Mouse (Mus musculus) 3T3-L1 (cell line): ENCODE data around the gene Ccdc142.

Experiments used
- DNase-seq: peaks from one replicate; pipeline ENCODE4 v3.0.0-alpha.2; 2015; ENCODE audit warnings: low read depth, low spot score

Gene Ccdc142

DNA sequence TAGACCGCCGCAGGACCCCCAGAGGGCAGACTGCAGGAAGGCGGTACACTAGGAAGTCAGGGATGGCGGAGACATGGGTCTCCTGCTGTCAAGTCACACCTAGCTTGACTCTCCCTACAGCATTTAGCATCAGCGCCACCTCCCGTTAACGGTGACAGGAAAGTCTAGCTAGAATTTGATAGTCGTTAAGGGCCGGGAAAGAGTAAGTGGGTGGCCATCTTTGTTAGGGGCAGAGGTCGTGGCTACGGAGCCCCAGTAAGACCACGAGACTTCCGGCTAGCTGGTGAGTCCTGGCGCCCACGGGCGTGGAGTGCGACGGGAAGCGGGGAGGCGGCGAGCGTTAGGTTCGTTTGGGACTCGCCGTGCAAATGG is at the start of gene Ccdc142, which contains the start of gene Gm42688:
Gene Ccdc142, plus strand, starts transcription at position 286 of the 372 bp plus-strand sequence.
Gene Gm42688, plus strand, starts transcription at position 302 of the 372 bp plus-strand sequence.
- peak; percentile 92 for DNase-seq

- DNase-seq, result peak; percentile 82
These were observed 48.1 kb upstream of the Ccdc142 start for GRCm38 (mm10) chr6:83053136-83053960.

- DNase-seq, result peak; percentile 99
These were observed 47.1 kb upstream of the Ccdc142 start, which contains the start of gene Aup1 for GRCm38 (mm10) chr6:83054074-83054851. Gene Aup1 (plus strand): TSS chr6:83054521.

GRCm38 (mm10) chr6:83054871-83055431 is 46.5 kb upstream of the Ccdc142 start, which contains the start of gene Htra2:
Gene Htra2 (minus strand): TSS chr6:83055273.
- no peak for DNase-seq

DNA sequence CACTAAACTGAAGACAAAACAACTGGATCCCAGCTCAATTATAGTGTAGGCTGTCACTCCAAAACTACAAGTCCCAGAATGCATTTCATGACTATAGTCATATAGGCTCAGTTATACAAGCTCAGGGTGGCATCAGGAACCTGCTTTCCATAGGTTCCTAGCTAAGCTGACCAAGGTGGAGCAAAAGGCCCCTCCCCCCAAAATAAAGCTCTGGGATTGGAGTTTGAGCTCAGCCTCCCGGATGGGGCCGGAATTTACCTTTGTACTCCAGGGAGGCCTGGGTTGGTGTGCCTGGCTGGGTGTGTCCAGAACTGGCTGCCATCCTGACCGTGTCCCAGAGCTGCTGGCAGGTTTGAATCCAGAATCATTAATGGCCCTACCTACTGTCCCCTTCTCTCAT is 43.6 kb upstream of the Ccdc142 start, which contains the start of gene Dqx1:
Gene Dqx1, plus strand, starts transcription at position 55 of the 400 bp plus-strand sequence.
- peak; percentile 43 for DNase-seq

DNA sequence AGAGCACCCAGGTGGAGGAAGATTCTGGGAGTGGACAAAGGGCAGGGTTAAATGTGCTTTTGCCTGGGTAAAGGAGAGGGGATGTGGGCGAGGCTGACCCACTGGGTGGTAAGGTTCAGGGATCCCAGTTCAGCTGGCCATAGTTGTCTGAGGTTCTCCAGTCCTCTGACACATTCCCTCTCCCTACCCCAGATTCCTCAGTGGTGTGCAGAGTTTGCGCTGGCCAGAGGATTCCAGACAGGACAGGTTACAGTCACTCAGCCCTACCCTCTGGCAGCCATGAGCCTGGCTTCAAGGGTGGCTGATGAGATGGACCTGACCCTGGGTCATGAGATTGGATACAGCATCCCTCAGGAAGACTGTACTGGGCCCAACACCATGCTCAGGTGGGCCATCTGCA is 42.7 kb upstream of the Ccdc142 start:
- DNase-seq, result no peak

DNA sequence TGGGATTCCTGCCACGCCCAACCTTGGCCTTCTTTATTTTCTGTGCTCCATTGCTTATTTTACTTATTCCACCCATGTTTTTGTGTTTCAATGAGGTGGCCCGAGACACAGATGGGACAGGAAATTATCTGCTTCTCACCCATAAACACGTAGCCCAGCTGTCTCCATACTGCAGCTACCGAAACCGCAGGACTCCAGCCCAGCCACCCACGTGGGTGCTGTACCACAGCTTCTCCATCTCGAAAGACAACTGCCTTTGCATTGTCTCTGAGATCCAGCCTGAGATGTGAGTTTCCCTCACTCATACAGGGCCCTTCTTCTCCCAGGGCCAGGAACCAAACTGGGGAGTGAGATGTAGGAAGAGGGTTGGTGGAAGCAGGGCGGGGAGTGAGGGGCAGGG is 35.4 kb upstream of the Ccdc142 start:
- no peak for DNase-seq

GRCm38 (mm10) chr6:83066441-83066840 is 35.0 kb upstream of the Ccdc142 start:
- DNase-seq, result no peak

DNA sequence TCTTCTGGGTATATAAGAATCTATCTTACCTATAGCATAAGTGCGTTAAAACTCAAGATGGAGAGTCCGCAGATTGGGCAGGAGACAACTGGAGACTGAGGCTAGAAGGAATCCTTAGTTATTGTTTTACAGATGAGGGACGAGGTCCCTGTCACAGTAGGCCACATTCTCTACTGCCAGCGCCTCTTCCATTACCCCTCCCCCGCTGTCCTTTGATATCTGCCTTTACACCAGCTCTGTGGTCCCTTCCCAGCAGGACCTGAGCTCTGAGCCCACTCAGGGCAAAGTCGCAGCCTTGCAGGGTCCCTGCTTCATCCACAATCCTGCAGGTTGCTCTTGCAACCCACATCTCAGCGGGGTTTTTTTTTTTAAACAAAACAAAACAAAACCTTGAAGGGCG is 33.2 kb upstream of the Ccdc142 start:
- DNase-seq, result no peak

- no peak for DNase-seq
These were observed 32.5 kb upstream of the Ccdc142 start for GRCm38 (mm10) chr6:83068706-83069487.

- no peak for DNase-seq
These were observed 31.7 kb upstream of the Ccdc142 start for GRCm38 (mm10) chr6:83069488-83070246.

- no peak for DNase-seq
These were observed 31.3 kb upstream of the Ccdc142 start, which contains the start of gene Tlx2 for GRCm38 (mm10) chr6:83070247-83070310. Gene Tlx2 (minus strand): TSS chr6:83070293.

- no peak for DNase-seq
These were observed 30.8 kb upstream of the Ccdc142 start for GRCm38 (mm10) chr6:83070311-83071219.

DNA sequence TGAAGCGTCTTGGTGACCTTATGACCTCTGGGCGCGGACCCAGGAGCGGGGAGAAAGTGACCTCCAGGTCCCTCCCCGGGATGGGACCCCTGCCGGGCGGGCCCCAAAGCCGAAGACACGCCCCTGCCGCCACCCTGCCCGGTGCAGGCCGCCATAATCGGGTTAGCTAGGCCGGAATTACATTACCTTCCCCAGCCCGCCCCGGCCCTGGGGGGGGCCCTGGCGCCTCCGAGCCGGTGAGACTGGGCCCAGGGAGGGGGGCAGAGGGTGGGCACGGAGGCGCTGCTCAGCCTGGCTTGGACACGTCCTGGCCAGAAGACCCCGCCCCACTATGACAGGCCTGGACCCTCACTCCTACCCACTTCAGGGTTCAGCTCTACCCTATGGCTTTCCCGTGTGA is 30.2 kb upstream of the Ccdc142 start:
- DNase-seq, result no peak

GRCm38 (mm10) chr6:83074979-83075378 is 26.4 kb upstream of the Ccdc142 start:
- DNase-seq, result peak; percentile 58

DNA sequence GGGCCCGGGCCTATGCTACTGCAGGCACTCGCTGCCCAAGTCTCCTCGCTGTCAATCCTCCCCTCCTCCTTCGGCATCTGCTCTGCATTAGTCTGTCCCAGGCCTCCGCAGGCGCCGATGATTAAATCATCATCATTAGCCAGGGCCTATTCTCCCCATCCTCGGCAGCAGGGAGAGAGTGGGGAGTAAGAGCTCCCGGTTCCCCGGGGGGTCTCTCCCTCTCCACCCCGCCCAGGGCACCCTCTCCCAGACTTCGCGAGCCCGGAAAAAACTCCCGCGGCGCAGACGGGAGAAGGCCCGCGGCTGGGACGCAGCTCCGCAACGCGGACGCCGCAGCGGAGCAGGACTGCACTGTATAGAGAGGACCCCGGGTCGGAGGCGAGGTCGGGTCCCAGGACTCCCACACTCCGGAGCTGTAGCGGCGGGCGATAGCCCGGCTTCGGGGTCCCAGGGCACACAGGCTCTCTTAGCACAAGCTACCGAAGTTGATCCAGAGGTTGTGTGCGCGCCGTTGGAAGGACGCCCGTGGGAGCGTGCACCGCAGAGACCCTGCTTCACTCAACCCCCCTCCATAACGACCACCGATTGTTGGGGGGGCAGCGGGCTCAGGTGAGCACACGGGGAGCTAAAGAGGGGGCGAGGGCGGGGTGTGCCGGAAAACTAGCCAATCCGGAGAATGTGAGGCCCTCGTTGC is 23.6 kb upstream of the Ccdc142 start, which contains the start of gene Pcgf1:
Gene Pcgf1, plus strand, starts transcription at position 240 of the 694 bp plus-strand sequence.
- DNase-seq, result peak; percentile 69

- DNase-seq, result peak; percentile 99
These were observed 23.0 kb upstream of the Ccdc142 start for GRCm38 (mm10) chr6:83078324-83078858.

DNA sequence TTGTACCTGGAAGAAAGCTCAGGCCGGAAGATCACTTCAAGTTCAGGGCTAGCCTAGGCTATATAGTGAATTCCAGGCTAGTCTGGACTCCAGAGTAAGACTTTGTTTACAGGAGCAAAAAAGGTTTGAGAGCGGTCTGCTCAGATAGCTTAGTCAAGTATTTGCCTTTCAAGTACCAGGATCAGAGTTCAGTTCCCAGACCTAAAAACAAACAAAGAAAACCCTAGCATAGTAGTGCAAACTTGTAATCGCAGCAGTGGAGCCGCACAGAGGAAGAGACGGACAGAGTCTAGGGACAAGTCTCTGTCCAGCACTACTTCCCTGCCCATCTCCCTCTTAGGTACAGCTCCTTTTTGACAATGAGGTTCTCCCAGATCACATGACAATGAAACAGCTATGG is 21.2 kb upstream of the Ccdc142 start:
- no peak for DNase-seq

- no peak for DNase-seq
These were observed 17.9 kb upstream of the Ccdc142 start for GRCm38 (mm10) chr6:83083497-83083896.
